Mouse (Mus musculus): ENCODE data around the gene Krtap19-4. TPM values are rescaled to one million over a fixed set of nuclear protein-coding genes. Genes with fewer than 3 reads are reported as not detected.

Krtap19-4 gene
- total and polyA plus RNA-seq, 2 experiments from 2014 or later = not detected

DNA sequence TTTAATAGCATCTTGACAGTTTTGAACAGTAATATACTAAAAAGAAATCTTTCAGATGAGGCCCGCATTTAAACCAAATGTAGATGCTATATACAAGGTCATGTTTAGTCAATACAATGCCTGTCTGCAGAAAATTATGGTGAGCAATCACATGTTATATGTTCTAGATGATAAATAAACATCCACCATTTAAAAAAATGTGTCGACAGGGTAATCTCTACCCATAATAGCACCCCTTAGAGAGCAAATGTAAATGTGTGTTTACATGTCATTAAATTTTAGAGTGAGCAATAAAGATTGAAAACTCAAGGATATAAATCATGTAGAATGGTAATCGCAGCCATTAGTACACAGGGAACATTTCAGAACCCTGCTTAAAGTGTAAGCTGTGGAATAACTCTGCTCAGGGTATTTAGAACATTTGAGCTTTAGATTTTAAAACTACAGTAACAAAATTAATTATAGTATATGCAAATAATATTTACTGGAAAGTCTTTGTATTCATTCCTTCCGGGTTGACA is 19.9 kb downstream of the Krtap19-4 start:
- Histone ChIP-seq H3K27ac (no peak overlapping the region), H3K36me3 (ENCODE audit: insufficient read depth, low read length) (no peaks in the 10 kb centered on the region), H3K4me1 (ENCODE audit: insufficient read depth, low read length) (no peaks in the 10 kb centered on the region), H3K4me3 (ENCODE audit: low read length) (no peak overlapping the region), H3K9ac (replicated peaks; ENCODE audit: low read length) (no peak overlapping the region), H3K4me2 (ENCODE audit: low read depth, low read length) (no peak overlapping the region), H3K9me3 (ENCODE audit: low read length) (no peaks in the 10 kb centered on the region), H3K27me3 (ENCODE audit: insufficient read depth, low read length) (no peaks in the 10 kb centered on the region)
- ATAC-seq (no peak), DNase-seq (ENCODE audit: low spot score) (no peak)
- no peak for TF ChIP-seq CTCF (IDR thresholded peaks at IDR 0.05; ENCODE audit: low read depth)
- WGBS = 88% methylated on average over 4 of the region's 4 CpGs

DNA sequence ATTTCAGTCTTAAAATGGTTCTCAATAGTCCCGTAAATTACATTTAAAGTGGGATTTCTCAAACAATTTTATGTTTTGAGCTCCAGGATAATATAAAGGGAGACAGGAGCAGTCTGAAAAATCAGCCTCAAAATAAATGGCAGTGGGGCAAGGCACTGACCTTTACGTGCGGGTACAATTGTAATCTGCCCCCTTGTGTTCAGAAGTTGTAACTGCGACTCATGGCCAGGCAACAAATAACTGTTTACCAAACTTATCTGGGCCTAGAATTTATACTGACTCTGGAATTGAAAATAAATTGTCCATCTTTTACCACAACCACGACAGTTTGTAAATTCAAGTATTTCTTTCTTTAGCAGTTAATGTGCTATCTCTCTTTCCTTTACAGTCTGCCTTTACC is 33.4 kb downstream of the Krtap19-4 start:
- Histone ChIP-seq H3K4me2 (ENCODE audit: low read depth, low read length) (no peak overlapping the region), H3K36me3 (ENCODE audit: insufficient read depth, low read length) (no peaks in the 10 kb centered on the region), H3K4me1 (ENCODE audit: insufficient read depth, low read length) (no peaks in the 10 kb centered on the region), H3K4me3 (ENCODE audit: low read length) (no peak overlapping the region), H3K9me3 (ENCODE audit: low read length) (no peaks in the 10 kb centered on the region), H3K27ac (no peak overlapping the region), H3K27me3 (ENCODE audit: insufficient read depth, low read length) (no peaks in the 10 kb centered on the region), H3K9ac (replicated peaks; ENCODE audit: low read length) (no peak overlapping the region)
- WGBS = 16% methylated on average over 5 of the region's 5 CpGs
- DNase-seq (ENCODE audit: low spot score) (peak; percentile 56), ATAC-seq (no peak)
- TF ChIP-seq CTCF (IDR thresholded peaks at IDR 0.05; ENCODE audit: low read depth) = peak; percentile 71

DNA sequence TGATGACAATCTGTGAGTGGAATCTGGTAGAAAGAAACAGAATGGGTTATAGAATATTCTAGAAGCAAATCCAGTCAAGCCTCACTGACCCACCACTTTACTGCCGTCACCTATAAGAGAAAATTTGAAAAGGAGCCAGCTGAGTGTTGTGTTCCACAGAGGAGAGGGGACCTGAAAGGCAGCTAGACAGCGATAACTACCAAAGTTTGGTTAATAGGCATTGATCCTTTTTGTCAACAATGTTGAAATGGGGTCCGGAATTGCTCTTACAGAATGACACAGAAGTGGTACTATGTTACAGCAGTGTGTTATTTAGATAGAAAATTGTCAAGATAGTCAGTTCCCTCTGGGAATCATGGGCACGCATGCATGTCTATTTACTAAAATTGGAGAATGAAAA is 36.3 kb downstream of the Krtap19-4 start:
- Histone ChIP-seq H3K36me3 (ENCODE audit: insufficient read depth, low read length) (no peaks in the 10 kb centered on the region), H3K27me3 (ENCODE audit: insufficient read depth, low read length) (no peaks in the 10 kb centered on the region), H3K4me3 (ENCODE audit: low read length) (no peak overlapping the region), H3K9me3 (ENCODE audit: low read length) (no peaks in the 10 kb centered on the region), H3K27ac (no peak overlapping the region), H3K4me1 (ENCODE audit: insufficient read depth, low read length) (no peaks in the 10 kb centered on the region), H3K4me2 (ENCODE audit: low read depth, low read length) (no peak overlapping the region), H3K9ac (replicated peaks; ENCODE audit: low read length) (no peak overlapping the region)
- ATAC-seq = no peak
- whole genome bisulfite sequencing = 85% methylated on average over 4 of the region's 4 CpGs
- no peak for DNase-seq (ENCODE audit: low spot score)
- TF ChIP-seq CTCF (IDR thresholded peaks at IDR 0.05; ENCODE audit: low read depth) = no peak

DNA sequence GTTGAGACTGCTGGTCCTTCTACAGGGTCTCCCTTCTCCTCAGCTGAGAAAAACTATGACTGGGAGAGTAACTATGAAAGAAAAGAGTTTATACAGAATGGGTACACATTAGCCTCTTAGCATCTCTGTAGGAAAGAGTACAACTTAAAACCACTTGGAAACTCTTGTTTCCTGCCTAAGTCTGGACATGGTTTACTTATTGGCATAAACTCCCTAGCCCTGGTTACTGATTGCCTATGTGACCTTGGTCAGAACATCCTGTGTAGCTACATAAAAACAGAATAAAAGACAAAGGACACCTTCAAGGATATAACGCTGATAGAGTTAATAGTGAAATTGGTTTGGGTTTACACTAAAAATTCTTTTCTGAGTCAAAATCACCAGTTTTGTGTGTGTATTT is 37.5 kb downstream of the Krtap19-4 start:
- Histone ChIP-seq H3K4me1 (ENCODE audit: insufficient read depth, low read length) (no peaks in the 10 kb centered on the region), H3K36me3 (ENCODE audit: insufficient read depth, low read length) (no peaks in the 10 kb centered on the region), H3K9me3 (ENCODE audit: low read length) (no peaks in the 10 kb centered on the region), H3K27ac (no peak overlapping the region), H3K27me3 (ENCODE audit: insufficient read depth, low read length) (no peaks in the 10 kb centered on the region), H3K4me2 (ENCODE audit: low read depth, low read length) (no peak overlapping the region), H3K9ac (replicated peaks; ENCODE audit: low read length) (no peak overlapping the region), H3K4me3 (ENCODE audit: low read length) (no peak overlapping the region)
- 95% methylated on average over 1 of the region's 1 CpGs for WGBS
- ATAC-seq (no peak), DNase-seq (ENCODE audit: low spot score) (no peak)
- TF ChIP-seq CTCF (IDR thresholded peaks at IDR 0.05; ENCODE audit: low read depth) = no peak

Other genes starting within 250 kb of the Krtap19-4 start
- not detected in 2 replicates for gene Krtap26-1, start 237.3 kb downstream of the Krtap19-4 start, total RNA-seq (2014; rRNA removed)
- gene Krtap26-1, start 237.3 kb downstream of the Krtap19-4 start, polyA plus RNA-seq (2015; fragmentation: Nextera tagmentation; extraction: Ambion mirVana) = not detected in 2 replicates
- not detected in 2 replicates for gene Krtap27-1, start 213.4 kb downstream of the Krtap19-4 start, total RNA-seq (2014; rRNA removed)
- gene Krtap27-1, start 213.4 kb downstream of the Krtap19-4 start, polyA plus RNA-seq (2015; fragmentation: Nextera tagmentation; extraction: Ambion mirVana) = not detected in 2 replicates
- not detected in 2 replicates for gene 2310061N02Rik, start 177.1 kb downstream of the Krtap19-4 start, total RNA-seq (2014; rRNA removed)
- not detected in 2 replicates for gene 2310061N02Rik, start 177.1 kb downstream of the Krtap19-4 start, polyA plus RNA-seq (2015; fragmentation: Nextera tagmentation; extraction: Ambion mirVana)
- not detected in 2 replicates for gene Krtap13-1, start 156.2 kb downstream of the Krtap19-4 start, total RNA-seq (2014; rRNA removed)
- gene Krtap13-1, start 156.2 kb downstream of the Krtap19-4 start, polyA plus RNA-seq (2015; fragmentation: Nextera tagmentation; extraction: Ambion mirVana) = not detected in 2 replicates
- gene Krtap13, start 133.5 kb downstream of the Krtap19-4 start, total RNA-seq (2014; rRNA removed) = not detected in 2 replicates
- not detected in 2 replicates for gene Krtap13, start 133.5 kb downstream of the Krtap19-4 start, polyA plus RNA-seq (2015; fragmentation: Nextera tagmentation; extraction: Ambion mirVana)
- not detected in 2 replicates for gene 2310034C09Rik, start 126.2 kb downstream of the Krtap19-4 start, total RNA-seq (2014; rRNA removed)
- not detected in 2 replicates for gene 2310034C09Rik, start 126.2 kb downstream of the Krtap19-4 start, polyA plus RNA-seq (2015; fragmentation: Nextera tagmentation; extraction: Ambion mirVana)
- not detected in 2 replicates for gene 2310057N15Rik, start 110.9 kb downstream of the Krtap19-4 start, total RNA-seq (2014; rRNA removed)
- gene 2310057N15Rik, start 110.9 kb downstream of the Krtap19-4 start, polyA plus RNA-seq (2015; fragmentation: Nextera tagmentation; extraction: Ambion mirVana) = not detected in 2 replicates
- gene Gm5965, start 107.2 kb downstream of the Krtap19-4 start, total RNA-seq (2014; rRNA removed) = not detected in 2 replicates
- not detected in 2 replicates for gene Gm5965, start 107.2 kb downstream of the Krtap19-4 start, polyA plus RNA-seq (2015; fragmentation: Nextera tagmentation; extraction: Ambion mirVana)
- not detected in 2 replicates for gene Gm20741, start 72.9 kb downstream of the Krtap19-4 start, total RNA-seq (2014; rRNA removed)
- gene Gm20741, start 72.9 kb downstream of the Krtap19-4 start, polyA plus RNA-seq (2015; fragmentation: Nextera tagmentation; extraction: Ambion mirVana) = not detected in 2 replicates
- not detected in 2 replicates for gene Krtap15, start 64.9 kb downstream of the Krtap19-4 start, total RNA-seq (2014; rRNA removed)
- gene Krtap15, start 64.9 kb downstream of the Krtap19-4 start, polyA plus RNA-seq (2015; fragmentation: Nextera tagmentation; extraction: Ambion mirVana) = not detected in 2 replicates
- gene Krtap14, start 58.9 kb downstream of the Krtap19-4 start, total RNA-seq (2014; rRNA removed) = not detected in 2 replicates
- gene Krtap14, start 58.9 kb downstream of the Krtap19-4 start, polyA plus RNA-seq (2015; fragmentation: Nextera tagmentation; extraction: Ambion mirVana) = not detected in 2 replicates
- gene Krtap19-1, start 15.7 kb downstream of the Krtap19-4 start, total RNA-seq (2014; rRNA removed) = not detected in 2 replicates
- not detected in 2 replicates for gene Krtap19-1, start 15.7 kb downstream of the Krtap19-4 start, polyA plus RNA-seq (2015; fragmentation: Nextera tagmentation; extraction: Ambion mirVana)
- gene Krtap19-2, start 10.8 kb downstream of the Krtap19-4 start, total RNA-seq (2014; rRNA removed) = not detected in 2 replicates
- gene Krtap19-2, start 10.8 kb downstream of the Krtap19-4 start, polyA plus RNA-seq (2015; fragmentation: Nextera tagmentation; extraction: Ambion mirVana) = not detected in 2 replicates
- gene Krtap19-3, start 7.1 kb downstream of the Krtap19-4 start, total RNA-seq (2014; rRNA removed) = not detected in 2 replicates
- gene Krtap19-3, start 7.1 kb downstream of the Krtap19-4 start, polyA plus RNA-seq (2015; fragmentation: Nextera tagmentation; extraction: Ambion mirVana) = not detected in 2 replicates
- not detected in 2 replicates for gene Krtap19-5, start 11.4 kb upstream of the Krtap19-4 start, total RNA-seq (2014; rRNA removed)
- not detected in 2 replicates for gene Krtap19-5, start 11.4 kb upstream of the Krtap19-4 start, polyA plus RNA-seq (2015; fragmentation: Nextera tagmentation; extraction: Ambion mirVana)
- not detected in 2 replicates for gene Krtap19-9b, start 47.2 kb upstream of the Krtap19-4 start, total RNA-seq (2014; rRNA removed)
- gene Krtap19-9b, start 47.2 kb upstream of the Krtap19-4 start, polyA plus RNA-seq (2015; fragmentation: Nextera tagmentation; extraction: Ambion mirVana) = not detected in 2 replicates
- gene Krtap16-3, start 77.8 kb upstream of the Krtap19-4 start, total RNA-seq (2014; rRNA removed) = not detected in 2 replicates
- not detected in 2 replicates for gene Krtap16-3, start 77.8 kb upstream of the Krtap19-4 start, polyA plus RNA-seq (2015; fragmentation: Nextera tagmentation; extraction: Ambion mirVana)
- gene Krtap22-2, start 125.7 kb upstream of the Krtap19-4 start, total RNA-seq (2014; rRNA removed) = not detected in 2 replicates
- gene Krtap22-2, start 125.7 kb upstream of the Krtap19-4 start, polyA plus RNA-seq (2015; fragmentation: Nextera tagmentation; extraction: Ambion mirVana) = not detected in 2 replicates
- gene Gm10229, start 130.2 kb upstream of the Krtap19-4 start, total RNA-seq (2014; rRNA removed) = not detected in 2 replicates
- gene Gm10229, start 130.2 kb upstream of the Krtap19-4 start, polyA plus RNA-seq (2015; fragmentation: Nextera tagmentation; extraction: Ambion mirVana) = not detected in 2 replicates
- not detected in 2 replicates for gene Krtap6-1, start 146.6 kb upstream of the Krtap19-4 start, total RNA-seq (2014; rRNA removed)
- gene Krtap6-1, start 146.6 kb upstream of the Krtap19-4 start, polyA plus RNA-seq (2015; fragmentation: Nextera tagmentation; extraction: Ambion mirVana) = not detected in 2 replicates
- gene Gm10228, start 156.4 kb upstream of the Krtap19-4 start, total RNA-seq (2014; rRNA removed) = not detected in 2 replicates
- gene Gm10228, start 156.4 kb upstream of the Krtap19-4 start, polyA plus RNA-seq (2015; fragmentation: Nextera tagmentation; extraction: Ambion mirVana) = not detected in 2 replicates
- not detected in 2 replicates for gene Krtap6-5, start 162.8 kb upstream of the Krtap19-4 start, total RNA-seq (2014; rRNA removed)
- not detected in 2 replicates for gene Krtap6-5, start 162.8 kb upstream of the Krtap19-4 start, polyA plus RNA-seq (2015; fragmentation: Nextera tagmentation; extraction: Ambion mirVana)
- gene 1110025L11Rik, start 178.9 kb upstream of the Krtap19-4 start, total RNA-seq (2014; rRNA removed) = not detected in 2 replicates
- not detected in 2 replicates for gene 1110025L11Rik, start 178.9 kb upstream of the Krtap19-4 start, polyA plus RNA-seq (2015; fragmentation: Nextera tagmentation; extraction: Ambion mirVana)
- not detected in 2 replicates for gene Krtap6-3, start 198.9 kb upstream of the Krtap19-4 start, total RNA-seq (2014; rRNA removed)
- not detected in 2 replicates for gene Krtap6-3, start 198.9 kb upstream of the Krtap19-4 start, polyA plus RNA-seq (2015; fragmentation: Nextera tagmentation; extraction: Ambion mirVana)